Mouse (Mus musculus): ENCODE measurements at regions not wholly inside any gene's neighbourhood (a gene's known extent, or its start where the extent isn't known, plus 50 kb on each side); places are given as distances from the start of the nearest gene placed in this dataset.

DNA sequence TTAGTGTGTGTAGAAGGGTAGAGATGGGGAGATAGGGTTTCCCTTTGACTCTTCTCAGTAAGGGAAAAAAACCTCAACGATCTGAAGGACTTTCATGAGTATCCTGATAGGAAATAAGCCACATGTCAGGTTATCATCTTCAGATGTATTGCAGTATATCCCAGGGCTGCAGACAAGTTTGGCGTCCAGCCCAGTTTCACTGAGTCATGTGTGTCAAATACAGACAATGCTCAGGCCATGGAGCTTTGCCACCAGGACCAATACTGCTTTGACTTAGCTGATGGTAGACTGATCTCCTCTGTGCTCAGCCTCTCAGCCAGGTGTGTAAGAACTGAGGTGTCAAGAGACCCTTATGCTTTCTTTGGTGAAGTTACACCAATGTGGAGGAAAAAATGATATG lies 62.9 kb downstream of the Cst10 start:
- no peak overlapping the region for H3K9ac ChIP-seq (replicated peaks)
- ATAC-seq (replicated peaks) = no peak
- 95% methylated on average over 2 of the region's 2 CpGs for WGBS

DNA sequence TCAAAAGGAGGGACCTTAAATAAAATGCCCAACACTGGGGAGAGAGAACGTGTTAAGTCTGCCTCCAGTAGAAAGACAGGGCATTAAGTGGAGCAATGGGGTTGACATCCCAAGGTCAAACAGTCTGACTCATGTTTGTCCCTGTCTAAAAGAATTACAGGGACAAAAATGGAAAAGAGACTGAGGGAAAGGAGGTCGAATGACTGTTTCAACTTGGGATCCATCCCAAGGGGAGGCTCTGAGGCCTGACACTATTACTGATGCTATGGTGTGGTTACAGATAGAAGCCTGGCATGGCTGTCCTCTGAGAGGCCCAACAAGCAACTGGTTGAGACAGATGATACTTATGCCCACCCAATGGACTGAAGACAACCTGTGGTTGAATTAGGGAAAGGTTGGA lies 67.6 kb downstream of the Cst10 start:
- no peak overlapping the region for H3K27ac ChIP-seq (replicated peaks)

More for the DNA sequence above, 62.9 kb downstream of the Cst10 start:
- Histone ChIP-seq H3K4me1 (no peaks in the 10 kb centered on the region), H3K36me3 (no peaks in the 10 kb centered on the region), H3K27me3 (no peaks in the 10 kb centered on the region), H3K27ac (replicated peaks) (no peak overlapping the region), H3K9me3 (no peaks in the 10 kb centered on the region), H3K4me3 (no peak overlapping the region), H3K4me2 (replicated peaks) (no peak overlapping the region)

DNA sequence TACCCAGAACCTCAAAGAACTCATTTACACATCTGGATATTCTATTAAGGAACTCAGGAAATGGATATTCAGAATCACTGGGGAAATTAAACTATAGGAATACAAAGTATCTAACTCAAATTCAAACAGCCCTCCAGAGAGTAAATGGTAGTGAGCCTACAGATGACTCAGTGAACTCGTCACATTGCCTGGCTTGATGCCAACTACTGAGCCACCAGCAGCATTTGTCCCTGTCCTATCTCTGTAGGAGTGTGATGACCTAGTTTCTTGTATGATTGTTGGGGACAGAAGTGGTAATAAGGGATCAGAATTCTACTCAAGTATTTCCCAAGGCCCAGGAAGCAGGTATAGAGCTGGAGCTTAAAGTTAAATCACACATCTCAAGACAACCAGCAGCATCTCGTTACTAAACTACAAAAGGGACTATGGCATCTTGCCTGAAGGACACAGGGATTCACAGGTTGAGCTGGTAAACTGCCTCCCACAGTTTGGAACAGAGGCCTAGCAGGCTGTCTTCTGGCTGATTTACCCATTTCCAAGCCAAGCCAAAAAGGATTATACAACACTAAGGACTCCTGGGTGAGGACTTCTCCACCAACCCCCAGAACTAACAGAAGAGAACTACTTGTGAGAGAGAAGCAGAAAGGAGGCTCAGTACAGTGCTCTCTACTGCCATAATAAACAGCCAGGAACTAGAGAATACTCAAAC lies 88.6 kb downstream of the Cst10 start:
- H3K4me3 ChIP-seq = no peak overlapping the region
- 57% methylated on average over 2 of the region's 2 CpGs for WGBS
- no peak for ATAC-seq (replicated peaks)
- H3K4me1 ChIP-seq = no peaks in the 10 kb centered on the region
- H3K9me3 ChIP-seq = no peaks in the 10 kb centered on the region
- no peak overlapping the region for H3K4me2 ChIP-seq (replicated peaks)
- H3K36me3 ChIP-seq = no peaks in the 10 kb centered on the region
- no peaks in the 10 kb centered on the region for H3K27me3 ChIP-seq
- no peak overlapping the region for H3K9ac ChIP-seq (replicated peaks)
- no peak overlapping the region for H3K27ac ChIP-seq (replicated peaks)

More for the DNA sequence above, 67.6 kb downstream of the Cst10 start:
- Histone ChIP-seq H3K9me3 (no peaks in the 10 kb centered on the region), H3K4me3 (no peak overlapping the region), H3K4me1 (no peaks in the 10 kb centered on the region), H3K36me3 (no peaks in the 10 kb centered on the region), H3K27me3 (no peaks in the 10 kb centered on the region), H3K9ac (replicated peaks) (no peak overlapping the region), H3K4me2 (replicated peaks) (no peak overlapping the region)
- ATAC-seq (replicated peaks) = no peak
- 67% methylated on average over 2 of the region's 2 CpGs for WGBS

DNA sequence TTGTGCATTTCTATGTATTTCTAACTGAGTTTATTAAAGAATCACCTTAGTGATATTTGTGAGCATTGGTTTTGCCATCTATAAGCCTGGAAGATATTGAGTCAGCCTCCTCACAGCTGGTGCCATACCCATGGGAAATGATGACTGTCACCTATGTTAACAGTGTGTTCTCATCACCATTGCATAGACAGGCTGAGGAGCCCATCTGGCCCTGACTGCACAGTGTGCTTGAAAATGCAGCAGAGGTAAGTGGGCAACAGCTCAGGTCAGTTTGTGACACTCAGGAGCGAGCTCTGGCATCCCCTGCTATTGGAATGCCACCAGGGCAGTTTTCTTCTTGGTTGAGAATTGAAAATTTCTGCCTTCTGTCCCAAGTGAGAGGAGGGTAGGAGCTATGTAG lies 108.0 kb downstream of the Cst10 start:
- Histone ChIP-seq H3K36me3 (no peaks in the 10 kb centered on the region), H3K27ac (replicated peaks) (no peak overlapping the region), H3K9ac (replicated peaks) (no peak overlapping the region), H3K4me2 (replicated peaks) (no peak overlapping the region), H3K4me3 (no peak overlapping the region), H3K4me1 (no peaks in the 10 kb centered on the region), H3K9me3 (no peaks in the 10 kb centered on the region), H3K27me3 (no peaks in the 10 kb centered on the region)
- ATAC-seq (replicated peaks) = no peak
- WGBS = 77% methylated on average over 1 of the region's 1 CpGs

DNA sequence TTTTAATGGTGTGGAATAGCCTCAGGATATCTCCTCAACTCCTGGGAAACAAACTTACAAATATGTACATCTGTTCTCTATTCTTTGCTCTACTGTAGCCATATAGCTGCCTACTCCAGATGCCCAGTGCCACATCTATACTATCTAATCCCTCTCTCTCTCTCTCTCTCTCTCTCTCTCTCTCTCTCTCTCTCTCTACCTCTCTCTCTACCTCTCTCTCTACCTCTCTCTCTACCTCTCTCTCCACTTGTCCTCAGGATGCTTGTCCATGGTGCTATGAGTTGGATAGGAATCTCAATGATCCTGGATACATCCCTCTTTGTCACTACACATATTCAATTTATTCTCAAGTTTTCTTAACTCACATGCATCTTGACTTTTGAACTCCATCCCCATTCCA lies 119.6 kb downstream of the Cst10 start:
- ATAC-seq (replicated peaks) = no peak
- Histone ChIP-seq H3K27ac (replicated peaks) (no peak overlapping the region), H3K9ac (replicated peaks) (no peak overlapping the region), H3K4me3 (no peak overlapping the region), H3K36me3 (no peaks in the 10 kb centered on the region), H3K27me3 (no peaks in the 10 kb centered on the region), H3K4me1 (no peaks in the 10 kb centered on the region), H3K4me2 (replicated peaks) (no peak overlapping the region), H3K9me3 (no peaks in the 10 kb centered on the region)

DNA sequence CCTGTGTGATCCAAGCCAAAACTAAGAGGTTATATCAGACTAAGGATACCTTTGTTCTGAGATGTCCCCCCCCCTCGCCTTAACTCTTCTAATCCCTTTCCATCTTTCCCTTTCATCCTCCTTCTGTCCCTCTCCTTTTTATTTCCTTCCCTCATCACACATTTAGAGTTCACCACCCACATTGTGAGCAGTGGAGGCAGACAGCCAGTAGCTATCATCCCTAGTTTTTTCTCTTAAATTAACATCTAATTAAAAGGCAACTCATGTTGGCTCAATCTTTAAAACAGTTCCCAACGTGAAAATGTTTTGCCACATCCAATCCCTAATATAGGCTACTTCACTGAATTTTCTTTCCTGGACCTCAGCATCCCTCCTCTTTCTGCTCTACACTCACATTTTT lies 138.0 kb downstream of the Cst10 start:
- Histone ChIP-seq H3K27me3 (no peaks in the 10 kb centered on the region), H3K27ac (replicated peaks) (no peak overlapping the region), H3K9ac (replicated peaks) (no peak overlapping the region), H3K4me3 (no peak overlapping the region), H3K4me1 (no peaks in the 10 kb centered on the region), H3K36me3 (no peaks in the 10 kb centered on the region), H3K4me2 (replicated peaks) (no peak overlapping the region), H3K9me3 (no peaks in the 10 kb centered on the region)
- no peak for ATAC-seq (replicated peaks)
- WGBS = 65% methylated on average over 2 of the region's 2 CpGs

DNA sequence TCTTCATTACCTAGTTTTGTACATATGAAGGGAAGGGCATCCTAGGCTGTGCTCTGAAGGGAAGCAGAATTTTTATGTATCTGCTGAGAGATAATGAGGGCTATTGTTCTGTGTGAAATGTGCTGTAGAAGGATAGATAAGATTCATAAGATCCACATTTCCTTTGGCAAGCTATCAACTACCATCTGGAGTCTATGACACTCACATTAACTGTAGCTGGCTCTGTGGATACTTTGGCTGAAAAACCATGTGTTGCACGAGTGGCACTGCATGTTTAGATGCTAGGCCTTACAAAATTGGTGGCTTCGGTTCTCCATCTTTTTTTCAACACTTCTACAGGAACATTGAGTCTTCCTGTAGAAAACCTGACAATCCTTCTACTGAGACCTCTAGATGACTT lies 140.9 kb downstream of the Cst10 start:
- ATAC-seq (replicated peaks) = no peak
- Histone ChIP-seq H3K9me3 (no peaks in the 10 kb centered on the region), H3K27me3 (no peaks in the 10 kb centered on the region), H3K4me3 (no peak overlapping the region), H3K36me3 (no peaks in the 10 kb centered on the region), H3K4me1 (no peaks in the 10 kb centered on the region), H3K4me2 (replicated peaks) (no peak overlapping the region), H3K27ac (replicated peaks) (no peak overlapping the region), H3K9ac (replicated peaks) (no peak overlapping the region)
- 70% methylated on average over 2 of the region's 2 CpGs for WGBS

DNA sequence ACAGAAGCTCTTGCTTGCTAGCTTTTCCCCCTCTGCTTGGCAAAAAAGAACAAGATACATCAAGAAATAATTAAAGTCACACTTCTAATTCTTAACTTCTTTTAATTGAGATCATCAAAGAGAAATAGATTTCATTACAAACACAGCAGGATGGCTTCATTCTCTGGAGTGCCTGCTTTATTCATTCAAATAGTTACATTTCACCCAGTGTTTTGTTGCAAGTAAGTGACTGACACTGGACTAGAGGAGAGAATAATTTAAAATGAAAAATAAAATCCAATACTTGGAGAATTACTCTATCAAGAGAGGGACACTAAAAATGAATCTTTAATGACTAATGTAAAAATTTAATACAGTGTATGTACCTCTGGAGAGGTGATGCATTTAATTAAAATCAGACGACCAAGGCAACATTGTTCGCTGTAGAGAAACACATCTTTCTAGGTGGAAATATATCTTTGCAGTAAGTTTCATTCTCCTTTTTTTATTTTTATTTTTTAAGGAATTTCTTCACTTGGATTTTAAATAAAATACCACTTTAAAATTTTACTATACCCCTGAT lies 141.9 kb downstream of the Cst10 start:
- Histone ChIP-seq H3K36me3 (no peaks in the 10 kb centered on the region), H3K27me3 (no peaks in the 10 kb centered on the region), H3K9ac (replicated peaks) (no peak overlapping the region), H3K4me2 (replicated peaks) (no peak overlapping the region), H3K27ac (replicated peaks) (no peak overlapping the region), H3K9me3 (no peaks in the 10 kb centered on the region), H3K4me1 (no peaks in the 10 kb centered on the region), H3K4me3 (no peak overlapping the region)
- WGBS = 93% methylated on average over 2 of the region's 2 CpGs
- no peak for ATAC-seq (replicated peaks)

DNA sequence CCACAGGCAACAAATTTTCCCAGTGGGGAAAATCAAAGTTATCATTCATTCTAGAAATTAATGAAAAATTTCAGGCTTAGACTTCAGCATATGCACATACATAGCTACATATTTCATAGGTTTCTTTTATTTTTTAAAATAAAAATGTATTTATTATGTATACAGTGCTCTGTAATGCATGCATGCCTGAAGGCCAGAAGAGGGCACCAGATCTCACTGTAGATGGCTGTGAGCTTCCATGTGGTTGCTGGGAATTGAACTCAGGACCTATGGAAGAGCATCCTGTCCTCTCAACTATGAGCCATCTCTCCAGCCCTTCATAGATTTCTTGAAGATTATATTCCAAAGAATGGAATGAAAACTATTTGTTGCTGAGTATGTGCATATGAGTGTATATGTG lies 150.4 kb downstream of the Cst10 start:
- ATAC-seq (replicated peaks) = no peak
- Histone ChIP-seq H3K27ac (replicated peaks) (no peak overlapping the region), H3K9me3 (no peaks in the 10 kb centered on the region), H3K27me3 (no peaks in the 10 kb centered on the region), H3K4me3 (no peak overlapping the region), H3K4me1 (no peaks in the 10 kb centered on the region), H3K9ac (replicated peaks) (no peak overlapping the region), H3K4me2 (replicated peaks) (no peak overlapping the region), H3K36me3 (no peaks in the 10 kb centered on the region)

DNA sequence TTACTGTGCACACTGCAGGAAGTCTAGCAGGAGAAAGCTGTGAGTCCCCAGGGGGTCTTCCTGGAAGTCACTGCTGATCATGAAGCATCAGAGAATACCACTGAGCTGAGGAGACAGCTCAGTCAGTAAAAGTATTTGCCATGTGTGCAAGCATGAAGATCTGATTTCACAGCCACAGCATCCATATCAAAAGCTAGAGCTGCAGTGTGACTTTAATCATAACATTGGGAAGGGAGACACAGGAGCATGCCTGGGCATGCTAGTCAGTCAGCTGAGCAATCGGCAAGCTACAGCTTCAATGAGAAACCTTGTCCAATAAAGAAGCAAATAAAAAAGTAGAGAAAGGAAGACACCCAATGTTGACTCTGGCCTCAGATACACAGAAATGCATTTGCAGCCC lies 168.9 kb downstream of the Cst10 start:
- Histone ChIP-seq H3K4me2 (replicated peaks) (no peak overlapping the region), H3K9ac (replicated peaks) (no peak overlapping the region), H3K36me3 (no peaks in the 10 kb centered on the region), H3K27me3 (no peaks in the 10 kb centered on the region), H3K9me3 (no peaks in the 10 kb centered on the region), H3K4me3 (no peak overlapping the region), H3K27ac (replicated peaks) (no peak overlapping the region), H3K4me1 (no peaks in the 10 kb centered on the region)
- no peak for ATAC-seq (replicated peaks)
- 90% methylated on average over 1 of the region's 1 CpGs for WGBS

DNA sequence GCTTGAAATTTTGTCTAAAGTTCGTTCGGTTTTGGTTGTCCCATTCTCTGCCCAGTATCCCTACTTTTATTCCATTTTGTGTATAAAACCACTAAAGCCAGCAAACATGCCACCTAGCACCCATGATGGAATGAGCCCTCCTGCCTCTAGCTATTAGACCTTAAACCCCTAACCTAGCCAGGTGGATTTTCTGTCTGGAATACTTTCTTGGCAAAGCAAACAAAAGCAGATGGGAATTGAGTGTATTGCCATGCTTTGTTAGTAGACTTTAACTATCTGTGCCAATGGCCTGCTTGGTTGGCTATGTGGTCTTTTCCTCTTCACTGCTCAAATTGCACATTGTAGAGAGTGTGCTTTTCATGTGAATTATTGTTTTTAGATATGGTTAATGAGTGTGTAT lies 197.7 kb downstream of the Cst10 start:
- H3K9me3 ChIP-seq = no peaks in the 10 kb centered on the region
- H3K4me2 ChIP-seq (replicated peaks) = no peak overlapping the region
- no peak overlapping the region for H3K9ac ChIP-seq (replicated peaks)
- H3K4me1 ChIP-seq = no peaks in the 10 kb centered on the region
- WGBS = 83% methylated on average over 2 of the region's 2 CpGs
- no peaks in the 10 kb centered on the region for H3K36me3 ChIP-seq
- H3K27me3 ChIP-seq = no peaks in the 10 kb centered on the region
- ATAC-seq (replicated peaks) = no peak
- no peak overlapping the region for H3K4me3 ChIP-seq
- no peak overlapping the region for H3K27ac ChIP-seq (replicated peaks)

DNA sequence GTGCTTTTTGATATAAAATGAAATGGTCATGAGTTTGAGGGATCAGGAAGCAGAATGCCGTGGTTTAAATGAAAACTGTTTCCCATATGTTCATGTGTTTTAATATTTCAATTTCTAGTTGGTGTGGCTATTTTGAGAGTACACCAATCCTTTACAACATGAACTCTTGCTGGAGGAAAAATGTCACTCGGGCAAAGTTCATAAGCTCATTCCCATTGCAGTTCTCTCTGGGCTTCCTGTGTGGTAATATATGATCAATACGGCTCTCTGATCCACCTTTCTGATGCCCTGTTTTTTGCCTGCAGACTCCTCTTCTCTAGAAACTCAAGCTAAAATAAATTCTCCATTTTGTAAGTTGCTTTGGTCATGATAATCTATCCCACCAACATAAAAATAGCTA lies 208.5 kb downstream of the Cst10 start:
- Histone ChIP-seq H3K36me3 (no peaks in the 10 kb centered on the region), H3K9me3 (no peaks in the 10 kb centered on the region), H3K27me3 (no peaks in the 10 kb centered on the region), H3K27ac (replicated peaks) (no peak overlapping the region), H3K9ac (replicated peaks) (no peak overlapping the region), H3K4me1 (no peaks in the 10 kb centered on the region), H3K4me2 (replicated peaks) (no peak overlapping the region), H3K4me3 (no peak overlapping the region)
- ATAC-seq (replicated peaks) = no peak
- 85% methylated on average over 3 of the region's 3 CpGs for WGBS

All from forebrain, embryonic 15.5 days (tissue).